Mouse (Mus musculus) embryonic facial prominence, embryonic 14.5 days (tissue): Measurements from ENCODE around the gene Dtx3l. TPM values are rescaled to one million over a fixed set of nuclear protein-coding genes. Genes with fewer than 3 reads are reported as not detected.

Experiments used
- ATAC-seq: fragments of 200-750 bp; cut with Nextera tagmentation; 2 replicates; pipeline ENCODE4 v1.8.0; 2017; ENCODE audit warnings: low read depth, moderate number of reproducible peaks, moderate TSS enrichment
- DNase-seq: peaks from one replicate; pipeline ENCODE4 v3.0.0-alpha.2; 2015; ENCODE audit warnings: low spot score
- H3K27ac ChIP-seq: fragments of 300-500 bp; sonication (generic); replicated peaks from 2 replicates; pipeline ENCODE4 v1.5.1; 2014; ENCODE audit warnings: low read depth, mild to moderate bottlenecking, low read length, moderate library complexity
- H3K27me3 ChIP-seq: fragments of 300-500 bp; sonication (generic); replicated peaks from 2 replicates; pipeline ENCODE4 v1.6.1; 2014; ENCODE audit warnings: low read length; ENCODE audit not compliant: control insufficient read depth, insufficient read depth
- H3K36me3 ChIP-seq: fragments of 300-500 bp; sonication (generic); 2 replicates; pipeline ENCODE4 v1.6.1; 2014; ENCODE audit warnings: low read length, mixed read lengths; ENCODE audit not compliant: control insufficient read depth, insufficient read depth
- H3K4me1 ChIP-seq: fragments of 300-500 bp; sonication (generic); 2 replicates; pipeline ENCODE4 v1.6.1; 2014; ENCODE audit warnings: antibody characterized with exemption, low read length; ENCODE audit not compliant: control insufficient read depth, insufficient read depth
- H3K4me2 ChIP-seq: fragments of 300-500 bp; sonication (generic); 2 replicates; pipeline ENCODE4 v1.6.1; 2014; ENCODE audit warnings: low read depth, mild to moderate bottlenecking, low read length, moderate library complexity, mixed read lengths
- H3K4me3 ChIP-seq: fragments of 300-500 bp; sonication (generic); 2 replicates; pipeline ENCODE4 v1.5.1; 2014; ENCODE audit warnings: low read depth, mild to moderate bottlenecking, low read length
- H3K9ac ChIP-seq: fragments of 300-500 bp; sonication (generic); 2 replicates; pipeline ENCODE4 v1.6.1; 2014; ENCODE audit warnings: low read depth, mild to moderate bottlenecking, low read length, moderate library complexity, mixed read lengths
- H3K9me3 ChIP-seq: fragments of 300-500 bp; sonication (generic); 2 replicates; pipeline ENCODE4 v1.6.1; 2016; ENCODE audit warnings: low read length; ENCODE audit not compliant: control insufficient read depth
- WGBS: fragments of 180-500 bp; shearing (Covaris S2); extraction: QIAGEN DNeasy Blood & Tissue Kit; methylation state at CpG from one replicate; pipeline ENCODE4 v1.1.7; 2014; 5-methylcytosine and 5-hydroxymethylcytosine counted together
- polyA plus RNA-seq: library from polyadenylated mRNA; unstranded; fragments of >200 nt; fragmentation: Nextera tagmentation; extraction: Ambion mirVana; gene quantifications from 2 replicates; pipeline ENCODE4 v1.2.1, GENCODE M21; 2014

The Dtx3l gene
- polyA plus RNA-seq, 1 experiment from 2014 or later = 4.5 TPM

GRCm38 (mm10) chr16:35939690-35940089, 739 bp upstream of the Dtx3l start:
- whole genome bisulfite sequencing = 10% methylated on average over 9 of the region's 9 CpGs

GRCm38 (mm10) chr16:35939261-35939660, 310 bp upstream of the Dtx3l start:
- no peaks in the 10 kb centered on the region for H3K36me3 ChIP-seq
- H3K27ac ChIP-seq = no peak overlapping the region
- H3K4me2 ChIP-seq = peak overlapping the region; percentile 73
- H3K4me3 ChIP-seq = peak overlapping the region; percentile 61
- no peaks in the 10 kb centered on the region for H3K9me3 ChIP-seq
- peaks cover 3% of the 10 kb centered on the region; the same call in 1 of the 2 replicates for H3K4me1 ChIP-seq
- DNase-seq (peak; percentile 23), ATAC-seq (peak; percentile 32)
- 6% methylated on average over 6 of the region's 6 CpGs for WGBS
- H3K9ac ChIP-seq = peak overlapping the region; percentile 66
- H3K27me3 ChIP-seq = no peaks in the 10 kb centered on the region

More at GRCm38 (mm10) chr16:35939690-35940089, 739 bp upstream of the Dtx3l start:
- Histone ChIP-seq H3K4me1 (peaks cover 3% of the 10 kb centered on the region; the same call in 1 of the 2 replicates), H3K27ac (no peak overlapping the region), H3K9me3 (no peaks in the 10 kb centered on the region), H3K4me3 (peak overlapping the region; percentile 61), H3K27me3 (no peaks in the 10 kb centered on the region), H3K4me2 (peak overlapping the region; percentile 73), H3K9ac (no peak overlapping the region; the same call in 1 of the 2 replicates), H3K36me3 (no peaks in the 10 kb centered on the region)
- ATAC-seq (peak; percentile 79), DNase-seq (peak; percentile 86)

GRCm38 (mm10) chr16:35933181-35933580, 5.8 kb downstream of the Dtx3l start:
- Histone ChIP-seq H3K9me3 (no peaks in the 10 kb centered on the region), H3K27ac (no peak overlapping the region), H3K9ac (no peak overlapping the region), H3K4me2 (no peak overlapping the region), H3K27me3 (no peaks in the 10 kb centered on the region), H3K4me1 (no peaks in the 10 kb centered on the region; the same call in 1 of the 2 replicates), H3K4me3 (no peak overlapping the region), H3K36me3 (no peaks in the 10 kb centered on the region)
- WGBS = 80% methylated on average over 10 of the region's 10 CpGs
- DNase-seq = no peak
- no peak for ATAC-seq

GRCm38 (mm10) chr16:35932179-35933055, 6.5 kb downstream of the Dtx3l start:
- Histone ChIP-seq H3K9ac (no peak overlapping the region), H3K4me1 (no peaks in the 10 kb centered on the region; the same call in 1 of the 2 replicates), H3K27ac (no peak overlapping the region), H3K9me3 (no peaks in the 10 kb centered on the region), H3K4me3 (no peak overlapping the region), H3K36me3 (no peaks in the 10 kb centered on the region), H3K4me2 (no peak overlapping the region), H3K27me3 (no peaks in the 10 kb centered on the region)
- no peak for DNase-seq
- 78% methylated on average over 19 of the region's 19 CpGs for WGBS
- ATAC-seq = no peak

- H3K4me3 ChIP-seq = no peak overlapping the region
- WGBS = 86% methylated on average over 5 of the region's 5 CpGs
- no peak overlapping the region for H3K9ac ChIP-seq
These were observed 14.6 kb downstream of the Dtx3l start for GRCm38 (mm10) chr16:35924341-35924740.

GRCm38 (mm10) chr16:35923546-35924198, 15.3 kb downstream of the Dtx3l start:
- WGBS = 82% methylated on average over 7 of the region's 7 CpGs
- Histone ChIP-seq H3K27ac (no peak overlapping the region), H3K4me3 (no peak overlapping the region), H3K9me3 (no peaks in the 10 kb centered on the region), H3K9ac (no peak overlapping the region), H3K4me2 (no peak overlapping the region), H3K36me3 (no peaks in the 10 kb centered on the region), H3K27me3 (no peaks in the 10 kb centered on the region), H3K4me1 (no peaks in the 10 kb centered on the region)
- no peak for ATAC-seq
- no peak for DNase-seq

More at GRCm38 (mm10) chr16:35924341-35924740, 14.6 kb downstream of the Dtx3l start:
- DNase-seq (no peak), ATAC-seq (no peak)
- no peak overlapping the region for H3K27ac ChIP-seq
- no peaks in the 10 kb centered on the region for H3K27me3 ChIP-seq
- H3K4me2 ChIP-seq = no peak overlapping the region
- H3K36me3 ChIP-seq = no peaks in the 10 kb centered on the region
- H3K4me1 ChIP-seq = no peaks in the 10 kb centered on the region
- no peaks in the 10 kb centered on the region for H3K9me3 ChIP-seq

- WGBS = 78% methylated on average over 3 of the region's 3 CpGs
- Histone ChIP-seq H3K4me2 (no peak overlapping the region), H3K9me3 (no peaks in the 10 kb centered on the region), H3K4me1 (no peaks in the 10 kb centered on the region), H3K4me3 (no peak overlapping the region), H3K27ac (no peak overlapping the region), H3K27me3 (no peaks in the 10 kb centered on the region), H3K36me3 (no peaks in the 10 kb centered on the region), H3K9ac (no peak overlapping the region)
- no peak for DNase-seq
- no peak for ATAC-seq
These were observed 16.6 kb downstream of the Dtx3l start for GRCm38 (mm10) chr16:35922301-35922895.

- no peak overlapping the region for H3K4me3 ChIP-seq
- no peaks in the 10 kb centered on the region for H3K9me3 ChIP-seq
- DNase-seq (no peak), ATAC-seq (no peak)
- no peak overlapping the region for H3K9ac ChIP-seq
- 85% methylated on average over 2 of the region's 2 CpGs for WGBS
- H3K36me3 ChIP-seq = no peaks in the 10 kb centered on the region
- no peaks in the 10 kb centered on the region for H3K4me1 ChIP-seq
- no peaks in the 10 kb centered on the region for H3K27me3 ChIP-seq
- H3K4me2 ChIP-seq = no peak overlapping the region
- no peak overlapping the region for H3K27ac ChIP-seq
These were observed 17.2 kb downstream of the Dtx3l start for GRCm38 (mm10) chr16:35921676-35922235.
